Mouse (Mus musculus): Measurements from ENCODE around the gene Apon. TPM values are rescaled to one million over a fixed set of nuclear protein-coding genes. Genes with fewer than 3 reads are reported as not detected.

Gene Apon
- polyA plus RNA-seq, 1 experiment from 2014 or later = 0.67 TPM

DNA sequence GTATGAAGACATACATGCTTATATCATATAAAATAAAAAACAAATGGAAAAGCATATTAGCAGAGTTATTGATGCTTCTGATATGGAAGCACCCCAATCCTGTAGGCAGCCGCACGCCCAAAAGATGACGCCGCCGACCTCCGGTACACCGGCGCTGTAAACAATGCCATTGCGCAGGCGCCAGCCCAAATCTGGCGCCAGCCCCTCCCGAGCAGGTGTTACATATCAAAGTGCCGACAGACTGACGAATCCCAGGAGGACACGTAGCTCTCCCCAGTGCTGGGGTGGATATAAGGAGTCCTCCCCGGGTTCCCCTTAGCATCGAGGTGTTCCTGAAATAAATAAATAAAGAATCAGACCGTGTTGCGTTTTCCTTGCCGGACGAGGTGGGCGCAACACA, 8.4 kb downstream of the Apon start:
- 62% methylated on average over 22 of the region's 22 CpGs for WGBS
- no peaks in the 10 kb centered on the region for H3K36me3 ChIP-seq (ENCODE audit: insufficient read depth)
- no peak for DNase-seq
- H3K9me3 ChIP-seq (ENCODE audit: low read depth, low read length) = no peaks in the 10 kb centered on the region
- no peak for ATAC-seq (ENCODE audit: insufficient read depth)
- no peak for TF ChIP-seq CTCF (IDR thresholded peaks at IDR 0.05; ENCODE audit: low read depth)
- H3K4me2 ChIP-seq = no peak overlapping the region
- H3K27me3 ChIP-seq (ENCODE audit: insufficient read depth, low read length) = no peaks in the 10 kb centered on the region
- no peaks in the 10 kb centered on the region for H3K4me1 ChIP-seq (ENCODE audit: insufficient read depth)
- no peak overlapping the region for H3K9ac ChIP-seq
- no peak overlapping the region for H3K4me3 ChIP-seq (ENCODE audit: low read depth, low read length)
- H3K27ac ChIP-seq (ENCODE audit: low read depth) = no peak overlapping the region

DNA sequence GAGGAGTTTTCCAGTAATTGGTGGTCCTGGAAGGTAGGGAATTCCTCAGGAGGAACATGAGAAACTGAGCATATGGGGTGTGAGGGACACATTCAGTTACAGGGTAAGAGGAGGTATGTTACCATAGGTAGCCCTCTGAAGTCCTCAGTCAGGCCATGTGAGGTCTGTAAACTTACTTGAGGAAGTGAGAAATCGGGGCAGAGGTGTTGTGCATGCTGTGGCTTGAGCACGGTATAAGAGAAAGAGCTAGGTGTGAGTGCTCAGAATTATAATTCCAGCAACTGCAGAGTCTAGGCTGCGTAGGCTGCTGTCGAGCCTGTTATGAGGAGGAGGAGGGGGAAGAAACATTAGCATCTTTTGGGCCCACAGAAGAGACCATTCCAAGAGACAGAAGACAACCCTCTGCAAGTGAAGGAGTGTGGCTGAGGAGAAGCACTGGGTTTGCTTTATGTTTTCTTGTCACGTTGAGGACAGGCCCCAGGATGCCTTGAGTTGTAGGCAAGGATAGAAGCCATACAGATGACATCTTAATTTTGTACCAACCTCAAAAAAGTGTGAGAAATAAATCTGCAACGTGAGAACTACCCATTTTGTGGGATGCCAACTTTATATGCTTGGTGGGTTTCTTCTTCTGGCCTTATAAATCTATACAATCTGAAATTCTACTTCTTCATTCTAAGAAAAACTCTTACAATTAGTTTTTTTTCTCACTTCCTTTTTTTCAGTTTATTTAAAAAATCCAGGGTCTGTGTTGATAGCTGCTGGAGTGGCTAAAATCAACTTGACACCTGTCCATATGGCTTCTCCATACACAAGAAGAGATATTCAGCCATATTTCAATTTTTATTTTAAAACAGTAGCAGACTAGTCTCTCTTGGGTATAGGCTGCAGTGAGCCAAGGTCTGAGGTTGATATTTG, 9.8 kb downstream of the Apon start:
- WGBS = 75% methylated on average over 6 of the region's 6 CpGs

DNA sequence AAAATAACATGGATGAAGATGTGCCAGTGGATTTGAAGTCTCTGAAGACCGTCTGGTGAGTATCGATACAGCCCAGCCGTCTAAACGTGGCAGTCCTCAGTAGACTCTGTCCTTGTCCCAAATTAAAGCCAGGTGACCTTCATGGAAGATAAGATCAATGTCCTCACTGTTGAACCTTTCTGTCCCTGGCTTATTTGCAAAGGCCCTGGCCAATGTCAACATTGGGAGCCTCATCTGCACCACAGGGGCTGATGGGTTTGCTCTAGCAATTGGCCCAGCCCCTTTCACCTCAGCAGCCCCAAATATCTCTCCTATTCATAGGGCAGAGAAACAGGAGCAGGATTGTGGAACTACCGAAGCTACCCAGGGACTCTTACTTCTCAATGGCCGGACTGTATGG, 14.5 kb downstream of the Apon start, which contains the start of gene Apof:
TSS of gene Apof (plus strand) at position 301 of the 400 bp plus-strand sequence.
- DNase-seq (no peak), ATAC-seq (ENCODE audit: insufficient read depth) (no peak)
- no peaks in the 10 kb centered on the region for H3K9me3 ChIP-seq (ENCODE audit: low read depth, low read length)
- no peaks in the 10 kb centered on the region for H3K27me3 ChIP-seq (ENCODE audit: insufficient read depth, low read length)
- no peak for TF ChIP-seq CTCF (IDR thresholded peaks at IDR 0.05; ENCODE audit: low read depth)
- H3K4me1 ChIP-seq (ENCODE audit: insufficient read depth) = no peaks in the 10 kb centered on the region
- H3K4me3 ChIP-seq (ENCODE audit: low read depth, low read length) = no peak within 1 kb of the TSS
- WGBS = 54% methylated on average over 6 of the region's 6 CpGs
- H3K27ac ChIP-seq (ENCODE audit: low read depth) = no peak within 1 kb of the TSS
- no peak within 1 kb of the TSS for H3K4me2 ChIP-seq
- H3K36me3 ChIP-seq (ENCODE audit: insufficient read depth) = no peaks in the 10 kb centered on the region
- no peak within 1 kb of the TSS for H3K9ac ChIP-seq

More for the DNA sequence above, 9.8 kb downstream of the Apon start:
- Histone ChIP-seq H3K4me3 (ENCODE audit: low read depth, low read length) (no peak overlapping the region), H3K4me1 (ENCODE audit: insufficient read depth) (no peaks in the 10 kb centered on the region), H3K9ac (no peak overlapping the region), H3K36me3 (ENCODE audit: insufficient read depth) (no peaks in the 10 kb centered on the region), H3K27ac (ENCODE audit: low read depth) (no peak overlapping the region), H3K4me2 (no peak overlapping the region), H3K9me3 (ENCODE audit: low read depth, low read length) (no peaks in the 10 kb centered on the region), H3K27me3 (ENCODE audit: insufficient read depth, low read length) (no peaks in the 10 kb centered on the region)
- no peak for DNase-seq
- no peak for ATAC-seq (ENCODE audit: insufficient read depth)
- TF ChIP-seq CTCF (IDR thresholded peaks at IDR 0.05; ENCODE audit: low read depth) = no peak

DNA sequence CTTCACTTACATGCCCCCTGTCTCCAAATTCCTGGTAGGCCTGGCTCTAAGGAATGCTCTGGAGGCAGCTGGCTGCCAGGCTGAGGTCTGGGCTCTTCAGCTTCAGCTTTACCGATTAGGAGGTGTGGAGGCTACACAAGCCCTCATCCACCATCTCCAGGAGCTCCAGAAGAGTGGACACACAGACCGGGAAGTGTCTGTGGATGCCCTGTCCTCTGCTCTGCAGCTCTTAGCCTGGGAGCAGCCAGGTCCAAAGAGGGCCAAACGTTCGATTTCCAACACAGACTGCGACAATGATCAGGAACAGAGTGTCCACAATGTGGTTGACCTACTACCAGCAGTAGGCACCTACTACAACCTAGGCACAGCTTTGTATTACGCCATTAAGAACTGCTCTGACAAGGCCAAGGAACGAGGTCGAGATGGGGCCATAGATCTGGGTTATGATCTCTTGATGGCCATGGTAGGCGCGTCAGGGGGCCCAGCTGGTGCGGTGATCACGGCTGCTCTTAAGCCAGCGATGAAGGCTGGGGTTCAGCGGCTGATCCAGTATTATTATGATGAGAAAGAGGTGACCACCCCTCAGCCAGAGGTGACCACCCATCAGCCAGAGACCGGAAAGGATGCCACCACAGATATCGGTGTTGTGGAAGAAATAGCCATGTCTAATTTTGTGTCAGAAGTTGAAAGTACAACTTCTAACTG, 15.5 kb downstream of the Apon start:
- H3K9ac ChIP-seq = no peak overlapping the region
- H3K4me3 ChIP-seq (ENCODE audit: low read depth, low read length) = no peak overlapping the region
- H3K9me3 ChIP-seq (ENCODE audit: low read depth, low read length) = no peaks in the 10 kb centered on the region
- no peak for ATAC-seq (ENCODE audit: insufficient read depth)
- no peaks in the 10 kb centered on the region for H3K27me3 ChIP-seq (ENCODE audit: insufficient read depth, low read length)
- no peaks in the 10 kb centered on the region for H3K4me1 ChIP-seq (ENCODE audit: insufficient read depth)
- no peak overlapping the region for H3K27ac ChIP-seq (ENCODE audit: low read depth)
- WGBS = 86% methylated on average over 16 of the region's 16 CpGs
- no peak for DNase-seq
- no peaks in the 10 kb centered on the region for H3K36me3 ChIP-seq (ENCODE audit: insufficient read depth)
- peak overlapping the region; percentile 77 for H3K4me2 ChIP-seq
- TF ChIP-seq CTCF (IDR thresholded peaks at IDR 0.05; ENCODE audit: low read depth) = no peak

DNA sequence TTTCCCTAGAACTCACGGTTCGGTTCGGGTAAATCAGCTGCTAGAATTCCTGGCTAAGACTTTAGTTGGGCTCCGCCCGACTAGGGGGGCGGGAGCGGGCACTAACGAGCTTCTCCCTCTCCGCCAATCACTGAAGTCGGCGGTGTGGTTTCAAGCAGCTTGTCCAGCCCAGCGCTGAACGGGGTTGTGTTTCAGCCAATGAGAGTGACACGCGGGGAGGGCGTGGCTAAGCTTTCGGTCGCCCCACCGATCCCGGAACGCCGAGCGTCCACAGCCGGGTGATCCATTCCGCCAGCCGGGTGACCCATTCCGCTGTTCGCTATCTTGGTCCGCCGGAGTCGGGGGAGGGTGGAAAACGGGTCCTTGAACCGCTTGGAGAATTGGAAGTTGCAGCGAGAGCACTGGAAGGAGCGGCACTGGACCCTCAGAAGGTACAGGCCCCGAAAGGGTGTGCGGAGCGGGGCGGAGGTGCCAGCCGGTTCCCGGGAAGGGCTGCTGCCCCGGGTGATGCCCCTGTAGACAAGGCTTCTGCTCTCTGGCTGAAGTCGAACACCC, 16.5 kb downstream of the Apon start, which contains the start of gene Stat2:
TSS of gene Stat2 (plus strand) at position 273 of the 555 bp plus-strand sequence.
- WGBS = under 1% methylated on average over 43 of the region's 43 CpGs
- TF ChIP-seq CTCF (IDR thresholded peaks at IDR 0.05; ENCODE audit: low read depth) = no peak
- DNase-seq (peak; percentile 99), ATAC-seq (ENCODE audit: insufficient read depth) (peak; percentile 99)
- Histone ChIP-seq H3K9ac (peak within 1 kb of the TSS; percentile 70), H3K4me1 (ENCODE audit: insufficient read depth) (no peaks in the 10 kb centered on the region), H3K27me3 (ENCODE audit: insufficient read depth, low read length) (no peaks in the 10 kb centered on the region), H3K4me3 (ENCODE audit: low read depth, low read length) (peak within 1 kb of the TSS; percentile 78), H3K4me2 (peak within 1 kb of the TSS; percentile 77), H3K27ac (ENCODE audit: low read depth) (peak within 1 kb of the TSS; percentile 50), H3K36me3 (ENCODE audit: insufficient read depth) (no peaks in the 10 kb centered on the region), H3K9me3 (ENCODE audit: low read depth, low read length) (no peaks in the 10 kb centered on the region)

DNA sequence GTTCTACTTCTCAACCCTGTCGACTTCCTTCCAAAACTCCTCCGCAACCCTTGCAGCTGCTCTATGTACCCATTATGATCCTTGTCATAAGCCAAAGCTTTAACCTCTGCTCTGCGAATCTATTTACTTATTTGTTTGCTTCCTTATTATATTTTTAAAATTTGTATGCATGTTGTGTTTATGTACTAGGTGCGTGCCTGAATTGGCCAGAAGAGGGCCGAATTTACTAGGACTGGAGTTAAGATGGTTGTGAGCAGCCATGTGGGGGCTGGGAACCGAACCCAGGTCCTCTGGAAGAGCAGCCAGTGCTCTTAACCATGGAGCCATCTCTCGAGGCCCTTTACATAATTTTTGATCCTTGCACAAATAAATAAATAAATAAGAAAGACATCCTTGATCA, 17.0 kb downstream of the Apon start:
- peak; percentile 27; the same call in 1 of the 2 replicates for TF ChIP-seq CTCF (IDR thresholded peaks at IDR 0.05; ENCODE audit: low read depth)
- Histone ChIP-seq H3K4me1 (ENCODE audit: insufficient read depth) (no peaks in the 10 kb centered on the region), H3K9ac (peak overlapping the region; percentile 70), H3K36me3 (ENCODE audit: insufficient read depth) (no peaks in the 10 kb centered on the region), H3K27ac (ENCODE audit: low read depth) (peak overlapping the region; percentile 50; the same call in 1 of the 2 replicates), H3K4me2 (peak overlapping the region; percentile 77), H3K9me3 (ENCODE audit: low read depth, low read length) (no peaks in the 10 kb centered on the region), H3K27me3 (ENCODE audit: insufficient read depth, low read length) (no peaks in the 10 kb centered on the region), H3K4me3 (ENCODE audit: low read depth, low read length) (peak overlapping the region; percentile 78)
- DNase-seq = no peak
- ATAC-seq (ENCODE audit: insufficient read depth) = no peak
- WGBS = 36% methylated on average over 7 of the region's 7 CpGs
